ENCODE assay signal across 8 mouse cellular contexts in genomic region chr2:54435937-54436735, GRCm38 (mm10). TPM values are rescaled to one million over a fixed set of nuclear protein-coding genes. Genes with fewer than 3 reads are reported as not detected.
DNase-seq lines count a peak whose midpoint lies in the region; ATAC-seq lines count a peak whose summit lies in the region.

Gene Galnt13, plus strand, starts transcription at chr2:54436317.

- H3K27me3 ChIP-seq in heart, embryonic 11.5 days (ENCODE audit: control insufficient read depth, insufficient read depth, low read length): peaks cover 36% of the 10 kb centered on the region
- 0 out of 2 replicates have a peak, but pooled peaks cover 3% of the 10 kb centered on the region for H3K27me3 ChIP-seq in forebrain, embryonic 16.5 days (replicated peaks; ENCODE audit: control insufficient read depth, insufficient read depth, low read length)
- H3K27me3 ChIP-seq in lung, embryonic 15.5 days: peaks cover 37% of the 10 kb centered on the region

- intact Hi-C loops in heart, postnatal 25 days (cut with DNase I): no loop called here

- peak; percentile 71 for ATAC-seq in heart, embryonic 11.5 days (replicated peaks; ENCODE audit: insufficient number of reproducible peaks, low FRiP score, low TSS enrichment)
- ATAC-seq in forebrain, embryonic 16.5 days: peak; percentile 93
- ATAC-seq in lung, embryonic 15.5 days (ENCODE audit: borderline replicate concordance, extremely low read depth, low FRiP score, low TSS enrichment): peak; percentile 77; the same call in 1 of the 2 replicates

- peak within 1 kb of the TSS; percentile 51 for H3K4me3 ChIP-seq in heart, embryonic 11.5 days (ENCODE audit: low read depth, low read length)
- H3K4me3 ChIP-seq in forebrain, embryonic 16.5 days (replicated peaks; ENCODE audit: low read length): peak within 1 kb of the TSS; percentile 79
- H3K4me3 ChIP-seq in lung, embryonic 15.5 days: peak within 1 kb of the TSS; percentile 43

- H3K4me2 ChIP-seq in heart, embryonic 11.5 days: peak within 1 kb of the TSS; percentile 89
- H3K4me2 ChIP-seq in forebrain, embryonic 16.5 days (ENCODE audit: low read length): peak within 1 kb of the TSS; percentile 99
- H3K4me2 ChIP-seq in lung, embryonic 15.5 days: peak within 1 kb of the TSS; percentile 81

- no peaks in the 10 kb centered on the region for H3K36me3 ChIP-seq in heart, embryonic 11.5 days (ENCODE audit: control insufficient read depth, insufficient read depth, low read length)
- H3K36me3 ChIP-seq in forebrain, embryonic 16.5 days (ENCODE audit: control insufficient read depth, insufficient read depth): no peaks in the 10 kb centered on the region
- H3K36me3 ChIP-seq in lung, embryonic 15.5 days: no peaks in the 10 kb centered on the region

- no peak within 1 kb of the TSS for H3K27ac ChIP-seq in heart, embryonic 11.5 days (ENCODE audit: low read depth, low read length)
- peak within 1 kb of the TSS; percentile 58 for H3K27ac ChIP-seq in forebrain, embryonic 16.5 days (ENCODE audit: low read length)
- no peak within 1 kb of the TSS for H3K27ac ChIP-seq in lung, embryonic 15.5 days

- no peak for DNase-seq in heart, postnatal 25 days (ENCODE audit: low spot score)
- peak; percentile 95 for DNase-seq in cerebellum, adult 11-12 months
- peak; percentile 66 to 78 for DNase-seq in layer of hippocampus, postnatal 10 days (ENCODE audit: low spot score in 2 of 2)
- peak; percentile 66 to 76 for DNase-seq in right cerebral cortex, adult 2 months (ENCODE audit: low spot score in 2 of 2)
- no peak for DNase-seq in urinary bladder, adult 18-20 months (ENCODE audit: low spot score in 2 of 2)

- no peak within 1 kb of the TSS for H3K9ac ChIP-seq in heart, embryonic 11.5 days (ENCODE audit: low read depth, low read length)
- peak within 1 kb of the TSS; percentile 73 for H3K9ac ChIP-seq in forebrain, embryonic 16.5 days (replicated peaks; ENCODE audit: low read depth, low read length)
- no peak within 1 kb of the TSS for H3K9ac ChIP-seq in lung, embryonic 15.5 days

- no peaks in the 10 kb centered on the region for H3K9me3 ChIP-seq in heart, embryonic 11.5 days (replicated peaks; ENCODE audit: control insufficient read depth, low read length)
- H3K9me3 ChIP-seq in forebrain, embryonic 16.5 days (ENCODE audit: control insufficient read depth, low read length): no peaks in the 10 kb centered on the region
- H3K9me3 ChIP-seq in lung, embryonic 15.5 days: no peaks in the 10 kb centered on the region

- H3K4me1 ChIP-seq in heart, embryonic 11.5 days (ENCODE audit: control insufficient read depth, insufficient read depth, low read length): peaks cover 7% of the 10 kb centered on the region; the same call in 1 of the 2 replicates
- peaks cover 11% of the 10 kb centered on the region for H3K4me1 ChIP-seq in forebrain, embryonic 16.5 days (replicated peaks; ENCODE audit: control insufficient read depth, insufficient read depth, low read length)
- H3K4me1 ChIP-seq in lung, embryonic 15.5 days: no peaks in the 10 kb centered on the region

- under 1% methylated on average over 71 of the region's 81 CpGs for WGBS in heart, embryonic 11.5 days (ENCODE audit: insufficient replicate concordance)
- under 1% methylated on average over 81 of the region's 81 CpGs for WGBS in forebrain, embryonic 16.5 days
- WGBS in lung, embryonic 15.5 days: 1% methylated on average over 68 of the region's 81 CpGs

RNA-seq across cellular contexts. Expression of gene Galnt13, which starts in this region (rescaled TPM):
- 0.31 TPM in 1 of 2 replicates, not detected in the other for polyA plus RNA-seq in heart, embryonic 11.5 days (2014; fragmentation: Nextera tagmentation; extraction: Ambion mirVana)
- not detected for total RNA-seq in heart, postnatal 25 days (2021)
- polyA plus RNA-seq in forebrain, embryonic 16.5 days (2015; fragmentation: Nextera tagmentation; extraction: Ambion mirVana): 2.6 and 4.5 TPM in 2 replicates
- 10 to 100 TPM; 18.9 to 25.4 TPM for total RNA-seq in layer of hippocampus, postnatal 10 days (2021)
- polyA plus RNA-seq in lung, embryonic 15.5 days (2015; fragmentation: Nextera tagmentation; extraction: Ambion mirVana): 0.09 and 0.21 TPM in 2 replicates

Comparison
In these comparisons a context has a peak if more than half of its experiments do, and no peak if none do; other contexts are left out.
1. RNA of gene Galnt13 (total RNA-seq): 18.9 to 25.4 TPM in layer of hippocampus, postnatal 10 days; not detected in heart, postnatal 25 days; every median in the first group is over 10 times any median in the second.
2. Peak in ATAC-seq, H3K4me3 ChIP-seq and H3K4me2 ChIP-seq in heart, embryonic 11.5 days; RNA of the gene not detected or under 1 TPM.
3. Peak in ATAC-seq, H3K4me3 ChIP-seq and H3K4me2 ChIP-seq in lung, embryonic 15.5 days; RNA of the gene not detected or under 1 TPM.
4. DNase-seq: peak in cerebellum, adult 11-12 months (single experiment), layer of hippocampus, postnatal 10 days (2 of 2) and right cerebral cortex, adult 2 months (2 of 2); none in heart, postnatal 25 days (single experiment) and urinary bladder, adult 18-20 months (0 of 2).
5. Peak in every context shown above with its lines, with median percentiles within 50 percentile points of each other: ATAC-seq, H3K4me2 ChIP-seq and H3K4me3 ChIP-seq.